Mouse (Mus musculus): ENCODE results near the gene AC129217.1. TPM values are rescaled to one million over a fixed set of nuclear protein-coding genes. Genes with fewer than 3 reads are reported as not detected.
"Not testable (repeated sequence)": the region's sequence is repeated elsewhere in the genome, so short reads cannot be mapped to it uniquely, and the experiment has no call there.

The AC129217.1 gene
- polyA plus RNA-seq, 1 experiment from 2014 or later: not detected

DNA sequence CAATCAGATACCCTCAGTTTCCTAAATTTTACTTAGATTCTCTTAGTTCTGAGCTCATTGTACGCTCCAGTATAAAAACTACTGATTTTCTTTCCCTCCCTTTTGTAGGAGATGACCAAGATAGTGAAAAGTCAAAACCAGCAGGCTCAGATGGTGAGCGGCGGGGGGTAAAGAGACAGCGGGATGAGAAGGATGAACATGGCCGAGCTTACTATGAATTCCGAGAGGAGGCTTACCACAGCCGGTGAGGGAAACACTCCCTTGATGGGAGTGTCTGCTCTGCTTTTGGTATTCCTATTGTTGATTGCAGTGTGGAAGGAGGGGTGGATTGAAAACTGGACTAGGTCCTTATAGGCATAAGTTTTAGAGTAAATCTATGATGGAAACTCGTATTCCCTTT is 6.9 kb upstream of the AC129217.1 start:
- H3K4me3 ChIP-seq (ENCODE audit: low read length): peak overlapping the region; percentile 100
- H3K4me2 ChIP-seq (replicated peaks; ENCODE audit: low read depth, low read length): peak overlapping the region; percentile 88
- no peaks in the 10 kb centered on the region for H3K27me3 ChIP-seq (ENCODE audit: insufficient read depth, low read length)
- no peak for ATAC-seq (ENCODE audit: low FRiP score, low TSS enrichment)
- peaks cover 21% of the 10 kb centered on the region for H3K4me1 ChIP-seq (ENCODE audit: insufficient read depth, low read length)
- peaks cover 43% of the 10 kb centered on the region for H3K36me3 ChIP-seq (ENCODE audit: insufficient read depth, low read length)
- 0 out of 2 replicates have a peak overlapping the region, but pooled peaks have one; percentile 46 for H3K9ac ChIP-seq (replicated peaks; ENCODE audit: low read length)
- no peaks in the 10 kb centered on the region for H3K9me3 ChIP-seq (ENCODE audit: low read length)
- H3K27ac ChIP-seq (ENCODE audit: low read length): no peak overlapping the region
- 68% methylated on average over 8 of the region's 8 CpGs for whole genome bisulfite sequencing

DNA sequence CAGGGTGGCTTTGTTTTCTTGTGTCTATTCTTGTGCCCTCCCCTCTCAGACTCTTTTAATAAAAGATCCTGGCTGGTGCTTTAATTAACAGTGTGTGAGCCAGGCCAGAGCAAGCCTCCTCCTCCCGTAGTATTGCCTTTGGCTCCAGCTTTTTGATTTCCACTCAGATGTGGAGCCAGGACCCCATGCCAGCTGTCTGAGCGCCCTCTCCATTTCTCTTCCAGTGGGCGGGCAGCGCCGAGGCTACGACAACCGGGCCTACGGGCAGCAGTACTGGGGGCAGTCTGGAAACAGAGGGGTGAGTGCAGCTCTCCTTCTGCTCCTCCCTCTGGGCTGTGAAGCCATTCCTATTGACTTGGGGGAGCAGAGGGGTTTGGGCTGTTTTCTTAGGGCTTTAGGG is 1.1 kb downstream of the AC129217.1 start:
- H3K9ac ChIP-seq (replicated peaks; ENCODE audit: low read length): no peak overlapping the region
- H3K27me3 ChIP-seq (ENCODE audit: insufficient read depth, low read length): no peaks in the 10 kb centered on the region
- no peak overlapping the region for H3K27ac ChIP-seq (ENCODE audit: low read length)
- no peaks in the 10 kb centered on the region for H3K4me1 ChIP-seq (ENCODE audit: insufficient read depth, low read length)
- ATAC-seq (ENCODE audit: low FRiP score, low TSS enrichment): no peak
- H3K4me3 ChIP-seq (ENCODE audit: low read length): no peak overlapping the region
- H3K9me3 ChIP-seq (ENCODE audit: low read length): no peaks in the 10 kb centered on the region
- peaks cover 92% of the 10 kb centered on the region for H3K36me3 ChIP-seq (ENCODE audit: insufficient read depth, low read length)
- WGBS: 93% methylated on average over 8 of the region's 8 CpGs
- H3K4me2 ChIP-seq (replicated peaks; ENCODE audit: low read depth, low read length): no peak overlapping the region

DNA sequence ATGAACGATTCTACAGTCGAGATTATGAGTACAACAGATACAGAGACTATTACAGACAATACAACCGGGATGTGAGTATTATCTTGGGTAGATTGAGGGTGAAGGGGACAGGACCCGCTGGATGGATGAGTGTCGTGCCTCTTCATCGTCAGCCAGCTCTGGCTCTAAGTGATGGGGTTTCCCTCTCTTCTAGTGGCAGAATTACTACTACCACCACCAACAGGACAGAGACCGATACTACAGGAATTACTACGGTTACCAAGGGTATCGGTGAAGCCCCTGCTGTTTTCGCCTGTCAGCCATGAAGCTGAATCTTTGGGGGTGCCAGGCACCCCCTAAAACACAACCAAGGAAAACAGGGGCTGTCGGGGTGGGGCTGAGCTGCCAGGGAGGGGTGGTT is 1.7 kb downstream of the AC129217.1 start:
- Histone ChIP-seq H3K9me3 (ENCODE audit: low read length) (no peaks in the 10 kb centered on the region), H3K4me3 (ENCODE audit: low read length) (no peak overlapping the region), H3K27ac (ENCODE audit: low read length) (no peak overlapping the region), H3K4me2 (replicated peaks; ENCODE audit: low read depth, low read length) (no peak overlapping the region), H3K36me3 (ENCODE audit: insufficient read depth, low read length) (peaks cover 91% of the 10 kb centered on the region), H3K9ac (replicated peaks; ENCODE audit: low read length) (no peak overlapping the region), H3K4me1 (ENCODE audit: insufficient read depth, low read length) (no peaks in the 10 kb centered on the region), H3K27me3 (ENCODE audit: insufficient read depth, low read length) (no peaks in the 10 kb centered on the region)
- 86% methylated on average over 11 of the region's 11 CpGs for WGBS
- ATAC-seq (ENCODE audit: low FRiP score, low TSS enrichment): no peak

DNA sequence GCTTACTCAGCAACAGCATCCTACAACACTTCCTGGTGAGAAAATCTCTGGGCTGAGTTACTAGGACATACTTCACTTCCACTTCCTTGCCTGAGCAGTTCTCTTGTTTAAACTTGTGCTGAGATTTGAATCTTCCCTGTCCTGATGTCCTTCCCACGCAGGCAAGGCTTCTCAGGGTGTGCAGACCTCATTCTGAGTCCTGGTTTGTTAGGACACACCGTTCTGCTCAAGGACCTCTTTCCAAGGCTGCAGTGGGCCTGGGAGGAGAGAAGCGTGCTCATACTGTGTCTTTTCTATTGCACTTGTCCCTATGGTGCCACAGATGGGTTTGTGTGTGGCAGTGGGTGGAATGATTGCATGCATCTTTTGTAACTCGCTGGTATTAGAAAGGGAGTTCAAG is 3.4 kb downstream of the AC129217.1 start:
- H3K9ac ChIP-seq (replicated peaks; ENCODE audit: low read length): no peak overlapping the region
- 88% methylated on average over 4 of the region's 4 CpGs for WGBS
- H3K27ac ChIP-seq (ENCODE audit: low read length): no peak overlapping the region
- H3K9me3 ChIP-seq (ENCODE audit: low read length): no peaks in the 10 kb centered on the region
- H3K4me3 ChIP-seq (ENCODE audit: low read length): no peak overlapping the region
- no peak overlapping the region for H3K4me2 ChIP-seq (replicated peaks; ENCODE audit: low read depth, low read length)
- H3K4me1 ChIP-seq (ENCODE audit: insufficient read depth, low read length): peaks cover under 1% of the 10 kb centered on the region
- ATAC-seq (ENCODE audit: low FRiP score, low TSS enrichment): no peak
- H3K36me3 ChIP-seq (ENCODE audit: insufficient read depth, low read length): peaks cover 77% of the 10 kb centered on the region
- no peaks in the 10 kb centered on the region for H3K27me3 ChIP-seq (ENCODE audit: insufficient read depth, low read length)

DNA sequence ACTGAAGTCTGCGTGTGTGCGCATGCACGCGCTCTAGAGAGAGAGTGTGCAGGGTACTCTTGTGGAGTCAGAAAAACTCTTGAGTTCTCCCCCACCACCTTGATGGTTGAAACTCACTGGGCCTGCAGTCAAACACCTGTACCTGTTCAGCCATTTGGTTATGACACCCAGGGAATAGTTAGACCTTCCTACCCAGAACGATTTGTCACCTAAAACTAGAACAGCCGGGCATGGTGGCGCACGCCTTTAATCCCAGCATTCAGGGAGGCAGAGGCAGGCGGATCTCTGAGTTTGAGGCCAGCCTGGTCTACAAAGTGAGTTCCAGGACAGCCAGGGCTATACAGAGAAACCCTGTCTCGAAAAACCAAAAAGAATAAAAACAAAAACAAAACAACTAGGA is 6.8 kb downstream of the AC129217.1 start:
- Histone ChIP-seq H3K36me3 (ENCODE audit: insufficient read depth, low read length) (peaks cover 45% of the 10 kb centered on the region), H3K4me1 (ENCODE audit: insufficient read depth, low read length) (peaks cover 32% of the 10 kb centered on the region)
- not testable (repeated sequence) for H3K27me3 ChIP-seq (ENCODE audit: insufficient read depth, low read length); ATAC-seq (ENCODE audit: low FRiP score, low TSS enrichment); H3K9ac ChIP-seq (replicated peaks; ENCODE audit: low read length); H3K4me2 ChIP-seq (replicated peaks; ENCODE audit: low read depth, low read length); H3K4me3 ChIP-seq (ENCODE audit: low read length); H3K27ac ChIP-seq (ENCODE audit: low read length); H3K9me3 ChIP-seq (ENCODE audit: low read length)
- 97% methylated on average over 10 of the region's 10 CpGs for WGBS

DNA sequence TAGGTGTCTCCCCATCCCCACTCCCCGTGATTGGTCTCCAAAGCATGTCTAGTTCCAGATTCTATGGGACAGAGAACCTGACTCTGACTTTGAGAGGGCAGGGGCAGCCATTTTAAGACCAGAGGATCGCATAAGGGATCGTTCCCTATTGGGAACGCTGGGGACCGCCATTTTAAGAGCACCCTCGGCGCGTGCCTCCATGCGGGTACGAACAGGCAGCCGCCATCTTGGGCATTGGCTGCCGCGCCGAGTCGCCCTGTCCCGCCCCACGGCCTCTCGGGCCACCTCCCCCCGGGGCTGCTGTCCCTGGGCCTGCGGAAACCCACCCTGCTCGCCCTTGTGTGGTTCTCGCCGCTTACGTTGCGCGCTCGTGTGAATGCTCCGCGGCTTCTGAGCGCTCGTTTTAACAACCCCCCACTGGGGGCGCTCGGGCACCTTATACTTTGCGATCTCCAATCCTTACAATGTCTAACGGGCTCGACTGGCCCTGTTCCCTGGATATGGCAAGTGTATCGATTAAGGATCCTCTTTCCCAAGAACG is 7.7 kb downstream of the AC129217.1 start, which contains the start of gene Bscl2:
TSS of gene Bscl2 (plus strand) at position 217 of the 541 bp plus-strand sequence.
- 1% methylated on average over 36 of the region's 38 CpGs for WGBS
- Histone ChIP-seq H3K4me2 (replicated peaks; ENCODE audit: low read depth, low read length) (peak within 1 kb of the TSS; percentile 90), H3K27me3 (ENCODE audit: insufficient read depth, low read length) (no peaks in the 10 kb centered on the region), H3K36me3 (ENCODE audit: insufficient read depth, low read length) (peaks cover 35% of the 10 kb centered on the region), H3K4me3 (ENCODE audit: low read length) (peak within 1 kb of the TSS; percentile 55), H3K9ac (replicated peaks; ENCODE audit: low read length) (peak within 1 kb of the TSS; percentile 87), H3K27ac (ENCODE audit: low read length) (peak within 1 kb of the TSS; percentile 99), H3K9me3 (ENCODE audit: low read length) (no peaks in the 10 kb centered on the region), H3K4me1 (ENCODE audit: insufficient read depth, low read length) (peaks cover 32% of the 10 kb centered on the region)
- peak; percentile 79 for ATAC-seq (ENCODE audit: low FRiP score, low TSS enrichment)

DNA sequence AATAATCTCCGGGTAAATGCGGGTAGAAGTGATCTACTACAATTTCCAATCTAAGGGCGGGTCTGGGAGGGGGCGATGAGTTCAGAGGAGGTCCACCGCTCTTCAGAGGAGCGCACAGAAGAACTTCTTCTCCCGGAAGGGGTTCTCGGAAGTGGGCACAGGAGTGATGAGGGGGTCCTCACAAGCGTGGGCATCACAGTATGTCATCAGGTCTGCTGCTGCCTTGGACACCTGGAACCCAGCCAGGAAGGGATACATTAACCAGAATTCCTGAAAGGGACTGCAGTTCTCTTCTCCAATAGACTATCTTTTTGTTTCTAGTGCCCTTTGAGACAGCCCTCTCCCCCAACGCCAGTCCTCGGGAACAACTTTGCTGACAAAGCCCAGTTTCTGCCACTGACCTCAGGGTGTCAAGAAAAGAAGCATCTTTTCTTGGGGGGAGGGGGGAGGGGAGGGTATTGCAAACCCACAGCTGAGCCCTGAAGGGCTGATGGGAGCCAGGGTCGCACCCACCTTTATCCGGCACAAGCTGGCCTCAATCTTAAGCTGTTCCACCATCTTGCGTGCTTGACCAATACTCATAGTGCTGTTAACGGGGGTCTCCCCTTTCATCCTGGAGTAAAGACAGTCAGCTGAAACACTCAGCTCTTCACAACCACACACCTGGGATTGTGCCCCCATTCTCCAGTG is 8.6 kb downstream of the AC129217.1 start:
- Histone ChIP-seq H3K4me1 (ENCODE audit: insufficient read depth, low read length) (peaks cover 32% of the 10 kb centered on the region), H3K9me3 (ENCODE audit: low read length) (no peaks in the 10 kb centered on the region), H3K36me3 (ENCODE audit: insufficient read depth, low read length) (peaks cover 32% of the 10 kb centered on the region), H3K27me3 (ENCODE audit: insufficient read depth, low read length) (no peaks in the 10 kb centered on the region), H3K9ac (replicated peaks; ENCODE audit: low read length) (peak overlapping the region; percentile 87), H3K27ac (ENCODE audit: low read length) (peak overlapping the region; percentile 99), H3K4me2 (replicated peaks; ENCODE audit: low read depth, low read length) (peak overlapping the region; percentile 90), H3K4me3 (ENCODE audit: low read length) (peak overlapping the region; percentile 55)
- WGBS: 22% methylated on average over 15 of the region's 15 CpGs
- peak; percentile 23 for ATAC-seq (ENCODE audit: low FRiP score, low TSS enrichment)

DNA sequence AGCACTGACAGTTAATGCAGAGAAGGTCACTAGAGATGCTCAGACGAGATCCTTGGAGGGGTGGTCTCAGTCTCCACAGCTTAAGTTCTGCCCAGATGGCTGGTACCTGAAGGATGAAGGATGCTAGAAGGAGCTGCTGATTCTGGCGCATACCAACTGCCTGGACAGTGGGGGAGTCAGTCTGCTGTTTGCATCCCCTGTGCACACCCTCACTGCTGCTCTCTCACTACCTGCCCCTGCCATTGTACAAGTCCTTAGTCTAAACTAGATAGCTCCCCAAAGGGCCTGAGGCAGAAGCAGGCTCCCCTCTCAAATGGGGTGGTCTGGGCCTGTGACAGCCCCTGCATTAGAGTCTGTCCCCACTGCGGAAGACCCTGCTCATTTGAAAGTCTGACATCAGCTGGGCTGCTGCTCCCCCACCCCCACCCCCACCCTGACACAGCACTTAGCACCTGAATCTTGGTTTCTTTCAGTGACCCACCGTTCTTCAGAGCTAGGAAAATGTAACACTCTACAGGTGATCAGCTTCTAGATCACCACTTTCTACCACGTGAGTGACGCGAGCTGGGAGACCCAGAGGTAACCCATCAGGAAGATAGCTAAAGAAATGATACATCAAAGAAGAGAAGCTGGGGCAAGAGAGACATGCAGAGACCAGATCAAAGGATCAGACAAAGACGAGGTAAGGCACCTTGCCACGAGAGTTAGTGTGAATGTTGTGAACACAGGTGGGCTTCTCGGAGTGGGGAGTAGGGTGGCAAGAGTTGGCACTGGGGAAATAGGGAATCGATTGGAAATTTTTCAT is 9.7 kb downstream of the AC129217.1 start, which contains the start of gene Gng3:
TSS of gene Gng3 (minus strand) at position 92 of the 805 bp plus-strand sequence.
- Histone ChIP-seq H3K4me2 (replicated peaks; ENCODE audit: low read depth, low read length) (peak within 1 kb of the TSS; percentile 90), H3K36me3 (ENCODE audit: insufficient read depth, low read length) (peaks cover 22% of the 10 kb centered on the region), H3K4me1 (ENCODE audit: insufficient read depth, low read length) (peaks cover 32% of the 10 kb centered on the region), H3K27ac (ENCODE audit: low read length) (peak within 1 kb of the TSS; percentile 99), H3K9me3 (ENCODE audit: low read length) (no peaks in the 10 kb centered on the region), H3K9ac (replicated peaks; ENCODE audit: low read length) (peak within 1 kb of the TSS; percentile 87), H3K4me3 (ENCODE audit: low read length) (peak within 1 kb of the TSS; percentile 55), H3K27me3 (ENCODE audit: insufficient read depth, low read length) (no peaks in the 10 kb centered on the region)
- 54% methylated on average over 11 of the region's 11 CpGs for WGBS
- no peak for ATAC-seq (ENCODE audit: low FRiP score, low TSS enrichment)

DNA sequence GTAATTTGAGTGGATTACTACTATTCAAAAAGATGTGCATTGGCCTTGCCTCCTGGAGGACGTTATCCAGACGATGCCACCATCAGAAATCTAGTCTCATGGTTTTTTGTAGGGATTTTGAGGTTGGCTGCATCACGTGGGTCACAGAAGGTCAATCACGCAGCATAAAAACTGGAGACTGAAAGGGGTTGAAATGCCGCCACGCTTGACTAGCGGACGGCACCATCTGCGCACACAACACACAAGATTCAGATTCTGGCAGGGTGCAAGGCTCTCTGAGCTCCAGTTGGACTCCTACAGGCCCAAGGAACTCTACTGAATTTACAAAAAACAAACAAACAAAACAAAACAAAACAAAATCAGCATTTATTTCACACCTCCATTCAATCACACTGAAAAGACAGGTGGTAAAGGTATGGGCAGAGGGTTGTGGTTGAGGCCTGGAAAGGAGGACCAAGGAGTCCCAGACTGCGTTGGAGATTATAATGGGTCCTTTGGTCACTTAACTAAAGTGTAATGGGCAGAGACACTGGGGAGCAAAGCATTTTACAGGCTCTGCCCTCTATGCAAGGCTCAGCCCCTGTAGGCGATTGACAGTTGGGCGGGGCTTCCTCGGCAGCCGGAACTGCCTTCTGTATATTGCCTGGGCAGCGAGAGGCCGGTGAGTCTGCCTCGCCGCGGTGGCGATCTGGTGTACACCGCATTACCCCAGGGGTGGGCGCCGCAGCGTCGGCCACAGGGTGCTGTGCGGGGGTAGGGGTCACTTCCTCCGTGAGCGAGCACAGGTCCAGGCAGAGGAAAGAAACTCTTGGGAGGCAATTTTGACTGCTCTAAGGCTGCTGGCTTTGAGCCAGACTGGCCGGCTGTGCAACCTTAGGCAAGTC is 10.6 kb downstream of the AC129217.1 start:
- Histone ChIP-seq H3K27me3 (ENCODE audit: insufficient read depth, low read length) (no peaks in the 10 kb centered on the region), H3K4me1 (ENCODE audit: insufficient read depth, low read length) (peaks cover 32% of the 10 kb centered on the region), H3K9ac (replicated peaks; ENCODE audit: low read length) (peak overlapping the region; percentile 68), H3K4me3 (ENCODE audit: low read length) (peak overlapping the region; percentile 59), H3K4me2 (replicated peaks; ENCODE audit: low read depth, low read length) (peak overlapping the region; percentile 76), H3K36me3 (ENCODE audit: insufficient read depth, low read length) (peaks cover 15% of the 10 kb centered on the region), H3K27ac (ENCODE audit: low read length) (peak overlapping the region; percentile 37; the same call in 1 of the 2 replicates), H3K9me3 (ENCODE audit: low read length) (no peaks in the 10 kb centered on the region)
- 23% methylated on average over 29 of the region's 29 CpGs for WGBS
- peak; percentile 73 for ATAC-seq (ENCODE audit: low FRiP score, low TSS enrichment)

Measured in kidney, embryonic 16.5 days (tissue).